ENCODE assay signal across 9 mouse cellular contexts in the genomic region with DNA sequence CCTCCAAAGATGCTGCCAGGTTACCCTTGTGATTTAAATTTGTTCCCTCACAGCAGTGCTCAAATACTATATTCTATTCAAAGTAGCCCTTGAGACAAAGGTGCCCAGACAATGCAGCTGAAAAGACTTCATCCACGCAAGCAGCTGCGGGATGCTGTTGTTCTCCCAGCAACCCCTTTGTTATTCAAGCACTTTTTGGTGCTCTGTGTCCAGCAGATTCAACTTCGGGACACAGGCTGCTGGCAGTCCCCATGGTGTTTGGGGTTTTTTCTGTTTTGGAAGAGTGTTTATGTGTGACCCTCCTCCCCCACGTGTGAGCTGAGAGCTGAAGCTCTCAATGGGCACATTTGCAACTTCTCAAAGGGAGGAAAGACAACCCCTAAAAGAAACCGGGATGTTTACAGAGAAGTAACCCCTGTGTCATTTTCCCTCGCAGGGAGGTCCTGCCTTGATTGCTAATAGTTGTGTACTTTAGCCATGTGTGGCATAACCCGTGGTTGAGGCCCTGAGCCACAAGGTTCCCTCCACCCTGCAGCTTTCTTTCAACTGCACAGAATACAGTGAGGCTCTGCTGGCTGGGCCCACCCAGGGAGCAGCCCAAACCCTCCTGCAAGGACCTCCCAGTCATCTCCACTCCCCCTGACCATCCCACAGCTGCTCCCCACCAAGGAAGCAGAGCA.
DNase-seq lines count a peak whose midpoint lies in the region; ATAC-seq lines count a peak whose summit lies in the region.
"Had no signal": no experiment of that assay in that cellular context is flagged by ENCODE, and none has a peak within 500 bp of the region (broad histone marks: within the 10 kb centered on the region; RNA-seq: fewer than 3 reads in every experiment).

No protein-coding gene starts in this region.

- peak overlapping the region; percentile 4; the same call in 1 of the 2 replicates for H3K9ac ChIP-seq in kidney, embryonic 14.5 days (ENCODE audit: low read depth, low read length)
- no peak overlapping the region for H3K9ac ChIP-seq in hindbrain, embryonic 13.5 days
- H3K9ac ChIP-seq in midbrain, embryonic 14.5 days (replicated peaks; ENCODE audit: low read length): no peak overlapping the region

- H3K4me3 ChIP-seq in kidney, embryonic 14.5 days (ENCODE audit: low read length): no peak overlapping the region
- H3K4me3 ChIP-seq in hindbrain, embryonic 13.5 days: no peak overlapping the region
- no peak overlapping the region for H3K4me3 ChIP-seq in midbrain, embryonic 14.5 days (replicated peaks; ENCODE audit: low read depth, low read length)
- H3K4me3 ChIP-seq: megakaryocyte, embryonic 14.5 days had no signal

- peaks cover 16% of the 10 kb centered on the region for H3K4me1 ChIP-seq in kidney, embryonic 14.5 days (ENCODE audit: control insufficient read depth, insufficient read depth, low read length)
- peaks cover 27% of the 10 kb centered on the region for H3K4me1 ChIP-seq in hindbrain, embryonic 13.5 days (replicated peaks)
- peaks cover 15% of the 10 kb centered on the region; the same call in 1 of the 2 replicates for H3K4me1 ChIP-seq in midbrain, embryonic 14.5 days (ENCODE audit: control insufficient read depth, insufficient read depth, low read length)
- H3K4me1 ChIP-seq: megakaryocyte, embryonic 14.5 days had no signal

- peak; percentile 92 for ATAC-seq in kidney, embryonic 14.5 days (ENCODE audit: low FRiP score, low TSS enrichment)
- peak; percentile 55; the same call in 1 of the 2 replicates for ATAC-seq in hindbrain, embryonic 13.5 days (ENCODE audit: low FRiP score)
- ATAC-seq in midbrain, embryonic 14.5 days (ENCODE audit: low FRiP score, low TSS enrichment): no peak

- 10% methylated on average over 7 of the region's 7 CpGs for WGBS in kidney, embryonic 14.5 days
- 2% methylated on average over 7 of the region's 7 CpGs for WGBS in hindbrain, embryonic 13.5 days
- WGBS in midbrain, embryonic 14.5 days: 2% methylated on average over 7 of the region's 7 CpGs

- DNase-seq in kidney, postnatal 36 days: no peak
- peak; percentile 67 for DNase-seq in embryo, embryonic 10 days (ENCODE audit: low spot score)
- peak; percentile 33 for DNase-seq in midbrain, embryonic 14.5 days
- DNase-seq in heart, adult 9 months (ENCODE audit: low spot score in 2 of 2): no peak
- no peak for DNase-seq in gastrocnemius, postnatal 36 days
- no peak for DNase-seq in gastrocnemius, adult 8-10 months (ENCODE audit: low spot score in 2 of 2)

- H3K4me2 ChIP-seq in kidney, embryonic 14.5 days (replicated peaks; ENCODE audit: low read depth, low read length): no peak overlapping the region
- no peak overlapping the region for H3K4me2 ChIP-seq in hindbrain, embryonic 13.5 days
- no peak overlapping the region for H3K4me2 ChIP-seq in midbrain, embryonic 14.5 days (ENCODE audit: low read length)

- no peaks in the 10 kb centered on the region for H3K9me3 ChIP-seq in kidney, embryonic 14.5 days (ENCODE audit: control insufficient read depth, low read length)
- no peaks in the 10 kb centered on the region for H3K9me3 ChIP-seq in hindbrain, embryonic 13.5 days
- no peaks in the 10 kb centered on the region for H3K9me3 ChIP-seq in midbrain, embryonic 14.5 days (ENCODE audit: control insufficient read depth, low read length)
- H3K9me3 ChIP-seq: megakaryocyte, embryonic 14.5 days had no signal

- no peaks in the 10 kb centered on the region for H3K36me3 ChIP-seq in kidney, embryonic 14.5 days (ENCODE audit: control insufficient read depth, insufficient read depth, low read length)
- H3K36me3 ChIP-seq in hindbrain, embryonic 13.5 days: no peaks in the 10 kb centered on the region
- H3K36me3 ChIP-seq in midbrain, embryonic 14.5 days (ENCODE audit: control insufficient read depth, insufficient read depth, low read length): no peaks in the 10 kb centered on the region

- intact Hi-C loops in gastrocnemius, postnatal 36 days (cut with DNase I): no loop called here

- no peaks in the 10 kb centered on the region for H3K27me3 ChIP-seq in kidney, embryonic 14.5 days (ENCODE audit: control insufficient read depth, insufficient read depth, low read length)
- peaks cover 24% of the 10 kb centered on the region; the same call in 1 of the 2 replicates for H3K27me3 ChIP-seq in hindbrain, embryonic 13.5 days
- 0 out of 2 replicates have a peak, but pooled peaks cover 4% of the 10 kb centered on the region for H3K27me3 ChIP-seq in midbrain, embryonic 14.5 days (ENCODE audit: control insufficient read depth, insufficient read depth, low read length)

- peak overlapping the region; percentile 51 for H3K27ac ChIP-seq in kidney, embryonic 14.5 days (ENCODE audit: low read depth, low read length)
- no peak overlapping the region for H3K27ac ChIP-seq in hindbrain, embryonic 13.5 days
- H3K27ac ChIP-seq in midbrain, embryonic 14.5 days (replicated peaks; ENCODE audit: low read depth, low read length): no peak overlapping the region

Comparison
In these comparisons a context has a peak if more than half of its experiments do, and no peak if none do; other contexts are left out.
1. DNase-seq: peak in embryo, embryonic 10 days (single experiment) and midbrain, embryonic 14.5 days (single experiment); none in kidney, postnatal 36 days (0 of 2), heart, adult 9 months (0 of 2), gastrocnemius, postnatal 36 days (0 of 2) and gastrocnemius, adult 8-10 months (0 of 2).